Mouse (Mus musculus) MEL (cell line): Measurements from ENCODE around the gene Siae. TPM values are rescaled to one million over a fixed set of nuclear protein-coding genes. Genes with fewer than 3 reads are reported as not detected.
A peak's percentile ranks its signal among the peaks of the same experiment; 100 is the strongest.

Source experiments
- DNase-seq: peaks from one replicate; pipeline ENCODE4 v3.0.0; 2011; ENCODE audit warnings: low read depth, low spot score
- H3K27ac ChIP-seq: 2 replicates; pipeline ENCODE4 v1.5.1; 2012; ENCODE audit warnings: low read depth, mild to moderate bottlenecking, control low read depth, low read length, moderate library complexity; ENCODE audit not compliant: control insufficient read depth
- H3K27me3 ChIP-seq, 2 experiments: fragments of 150-350 bp in 1 of 2; sonication (generic) in 1 of 2; 2 replicates each; pipeline ENCODE4 v1.6.1; 2012; ENCODE audit warnings: low read length in 2 of 2, mild to moderate bottlenecking in 2 of 2, improper control_type of control experiment in 1 of 2, moderate library complexity in 1 of 2; ENCODE audit not compliant: insufficient read depth in 2 of 2, control insufficient read depth in 1 of 2
- H3K36me3 ChIP-seq, 2 experiments: 2 replicates each; pipeline ENCODE4 v1.6.1; 2012 to 2014; ENCODE audit warnings: low read length in 2 of 2, improper control_type of control experiment in 1 of 2, inconsistent platforms in 1 of 2, mild to moderate bottlenecking in 1 of 2; ENCODE audit not compliant: insufficient read depth in 2 of 2, control insufficient read depth in 1 of 2
- H3K4me1 ChIP-seq, 2 experiments: fragments of 150-350 bp in 1 of 2; sonication (generic) in 1 of 2; 2 replicates each; pipeline ENCODE4 v1.6.1; 2012; ENCODE audit warnings: low read length in 2 of 2, improper control_type of control experiment in 1 of 2, mild to moderate bottlenecking in 1 of 2; ENCODE audit not compliant: insufficient read depth in 2 of 2, control insufficient read depth in 1 of 2
- H3K4me3 ChIP-seq, 2 experiments: fragments of 150-350 bp in 1 of 2; sonication (generic) in 1 of 2; 2 replicates each; pipeline ENCODE4 v1.5.1; 2012; ENCODE audit warnings: low read depth in 2 of 2, low read length in 2 of 2, mild to moderate bottlenecking in 2 of 2, moderate library complexity in 2 of 2, control low read depth in 1 of 2, improper control_type of control experiment in 1 of 2; ENCODE audit not compliant: control insufficient read depth in 1 of 2, insufficient read depth in 1 of 2
- H3K79me2 ChIP-seq: 2 replicates; pipeline ENCODE4 v1.6.1; 2012; ENCODE audit warnings: mild to moderate bottlenecking, low read length, moderate library complexity; ENCODE audit not compliant: control insufficient read depth, poor library complexity, insufficient read depth
- H3K9ac ChIP-seq: 2 replicates; pipeline ENCODE4 v1.6.1; 2012; ENCODE audit warnings: low read depth, mild to moderate bottlenecking, control low read depth, low read length, moderate library complexity; ENCODE audit not compliant: control insufficient read depth, poor library complexity, severe bottlenecking
- H3K9me3 ChIP-seq: fragments of 150-350 bp; sonication (generic); replicated peaks from 2 replicates; pipeline ENCODE4 v1.6.1; 2012; ENCODE audit warnings: mild to moderate bottlenecking, low read length, improper control_type of control experiment, moderate library complexity; ENCODE audit not compliant: insufficient read depth
- BHLHE40 ChIP-seq: IDR thresholded peaks from 2 replicates; pipeline ENCODE4 v1.6.1; 2012; ENCODE audit warnings: low read depth, mild to moderate bottlenecking, inconsistent platforms, low read length, improper control_type of control experiment, borderline replicate concordance
- CHD1 ChIP-seq: IDR thresholded peaks from 2 replicates; pipeline ENCODE4 v1.6.1; 2012; ENCODE audit warnings: low read depth, mild to moderate bottlenecking, inconsistent platforms, low read length, improper control_type of control experiment
- CTCF ChIP-seq, 3 experiments: IDR thresholded peaks in 2 of 3; conservative IDR thresholded peaks in 1 of 3; 2 replicates each; pipeline ENCODE4 v1.5.1; 2011 to 2012; ENCODE audit warnings: low read length in 3 of 3, low read depth in 2 of 3, mild to moderate bottlenecking in 2 of 3, improper control_type of control experiment in 1 of 3, inconsistent platforms in 1 of 3, mixed read lengths in 1 of 3, moderate library complexity in 1 of 3; ENCODE audit not compliant: control insufficient read depth in 1 of 3, insufficient read depth in 1 of 3, poor library complexity in 1 of 3, severe bottlenecking in 1 of 3
- E2F4 ChIP-seq: IDR thresholded peaks from 2 replicates; pipeline ENCODE4 v1.6.1; 2011; ENCODE audit warnings: low read depth, low read length, improper control_type of control experiment, borderline replicate concordance
- ELF1 ChIP-seq: IDR thresholded peaks from 2 replicates; pipeline ENCODE4 v1.6.1; 2014; ENCODE audit warnings: low read depth, mild to moderate bottlenecking, inconsistent platforms, low read length, improper control_type of control experiment, moderate library complexity
- EP300 ChIP-seq, 2 experiments: IDR thresholded peaks; 2 replicates each; pipeline ENCODE4 v1.6.1; 2011; ENCODE audit warnings: improper control_type of control experiment in 2 of 2, low read length in 2 of 2, low read depth in 1 of 2, mild to moderate bottlenecking in 1 of 2
- ETS1 ChIP-seq: IDR thresholded peaks from 2 replicates; pipeline ENCODE4 v1.6.1; 2012; ENCODE audit warnings: low read depth, mild to moderate bottlenecking, inconsistent platforms, low read length, improper control_type of control experiment, moderate library complexity
- GABPA ChIP-seq: IDR thresholded peaks from 2 replicates; pipeline ENCODE4 v1.6.1; 2012; ENCODE audit warnings: low read depth, mild to moderate bottlenecking, inconsistent platforms, low read length, improper control_type of control experiment, moderate library complexity
- GATA1 ChIP-seq: IDR thresholded peaks from 2 replicates; pipeline ENCODE4 v1.6.1; 2011; ENCODE audit warnings: low read depth, low read length, improper control_type of control experiment
- HCFC1 ChIP-seq: IDR thresholded peaks from 2 replicates; pipeline ENCODE4 v1.6.1; 2012; ENCODE audit warnings: low read depth, mild to moderate bottlenecking, inconsistent platforms, low read length, improper control_type of control experiment, moderate library complexity
- JUND ChIP-seq: IDR thresholded peaks from 2 replicates; pipeline ENCODE4 v1.6.1; 2011; ENCODE audit warnings: low read depth, mild to moderate bottlenecking, improper control_type of control experiment, low read length
- KAT2A ChIP-seq: conservative IDR thresholded peaks from 2 replicates; pipeline ENCODE4 v1.6.1; 2012; ENCODE audit warnings: low read depth, low read length, improper control_type of control experiment, inconsistent platforms
- MAFK ChIP-seq: IDR thresholded peaks from 2 replicates; pipeline ENCODE4 v1.6.1; 2011; ENCODE audit warnings: low read depth, mild to moderate bottlenecking, low read length, improper control_type of control experiment, borderline replicate concordance
- MAX ChIP-seq: IDR thresholded peaks from 2 replicates; pipeline ENCODE4 v1.6.1; 2011; ENCODE audit warnings: low read length, improper control_type of control experiment
- MAZ ChIP-seq: IDR thresholded peaks from 2 replicates; pipeline ENCODE4 v1.6.1; 2012; ENCODE audit warnings: low read depth, mild to moderate bottlenecking, inconsistent platforms, low read length, improper control_type of control experiment
- MEF2A ChIP-seq: IDR thresholded peaks from 2 replicates; pipeline ENCODE4 v1.6.1; 2014; ENCODE audit warnings: low read depth, mild to moderate bottlenecking, inconsistent platforms, low read length, improper control_type of control experiment; ENCODE audit not compliant: poor library complexity, insufficient replicate concordance, severe bottlenecking; ENCODE audit errors: extremely low read depth
- MXI1 ChIP-seq: IDR thresholded peaks from 2 replicates; pipeline ENCODE4 v1.6.1; 2011; ENCODE audit warnings: mild to moderate bottlenecking, low read depth, low read length, improper control_type of control experiment
- MYB ChIP-seq: IDR thresholded peaks from 2 replicates; pipeline ENCODE4 v1.6.1; 2011; ENCODE audit warnings: mild to moderate bottlenecking, low read depth, low read length, improper control_type of control experiment
- MYC ChIP-seq: IDR thresholded peaks from 2 replicates; pipeline ENCODE4 v1.6.1; 2011; ENCODE audit warnings: low read depth, mild to moderate bottlenecking, low read length, improper control_type of control experiment, moderate library complexity
- NRF1 ChIP-seq: IDR thresholded peaks from 2 replicates; pipeline ENCODE4 v1.6.1; 2014; ENCODE audit warnings: low read depth, mild to moderate bottlenecking, inconsistent platforms, low read length, improper control_type of control experiment, moderate library complexity; ENCODE audit not compliant: poor library complexity, insufficient read depth, severe bottlenecking
- POLR2A ChIP-seq, 2 experiments: IDR thresholded peaks; 2 replicates each; pipeline ENCODE4 v1.6.1; 2011 to 2012; ENCODE audit warnings: low read length in 2 of 2, mild to moderate bottlenecking in 2 of 2, control low read depth in 1 of 2, improper control_type of control experiment in 1 of 2, low read depth in 1 of 2, moderate library complexity in 1 of 2; ENCODE audit not compliant: control insufficient read depth in 1 of 2, insufficient read depth in 1 of 2, poor library complexity in 1 of 2
- POLR2AphosphoS2 ChIP-seq: IDR thresholded peaks from 2 replicates; pipeline ENCODE4 v1.6.1; 2011; ENCODE audit warnings: low read length, improper control_type of control experiment
- POLR2AphosphoS5 ChIP-seq: IDR thresholded peaks from 2 replicates; pipeline ENCODE4 v1.6.1; 2012; ENCODE audit warnings: low read depth, borderline replicate concordance, mild to moderate bottlenecking, inconsistent platforms, low read length, moderate library complexity, mixed read lengths
- RAD21 ChIP-seq: IDR thresholded peaks from 2 replicates; pipeline ENCODE4 v1.6.1; 2011; ENCODE audit warnings: mild to moderate bottlenecking, low read depth, low read length, improper control_type of control experiment
- RCOR1 ChIP-seq: IDR thresholded peaks from 2 replicates; pipeline ENCODE4 v1.6.1; 2012; ENCODE audit warnings: low read depth, mild to moderate bottlenecking, inconsistent platforms, low read length, improper control_type of control experiment
- SIN3A ChIP-seq: IDR thresholded peaks from 2 replicates; pipeline ENCODE4 v1.6.1; 2012; ENCODE audit warnings: low read length, improper control_type of control experiment, inconsistent platforms
- SMC3 ChIP-seq: IDR thresholded peaks from 2 replicates; pipeline ENCODE4 v1.6.1; 2011; ENCODE audit warnings: low read depth, low read length, improper control_type of control experiment
- TAL1 ChIP-seq: IDR thresholded peaks from 2 replicates; pipeline ENCODE4 v1.6.1; 2012; ENCODE audit warnings: mild to moderate bottlenecking, inconsistent platforms, low read length, moderate library complexity, mixed read lengths
- TBP ChIP-seq: IDR thresholded peaks from 2 replicates; pipeline ENCODE4 v1.8.0; 2011; ENCODE audit warnings: low read depth, low read length, improper control_type of control experiment
- TCF12 ChIP-seq: IDR thresholded peaks from 2 replicates; pipeline ENCODE4 v1.6.1; 2014; ENCODE audit warnings: low read depth, mild to moderate bottlenecking, inconsistent platforms, low read length, improper control_type of control experiment, moderate library complexity
- UBTF ChIP-seq: IDR thresholded peaks from 2 replicates; pipeline ENCODE4 v1.6.1; 2012; ENCODE audit warnings: low read depth, mild to moderate bottlenecking, inconsistent platforms, low read length, improper control_type of control experiment, moderate library complexity, borderline replicate concordance; ENCODE audit not compliant: insufficient read depth
- USF1 ChIP-seq: IDR thresholded peaks from 2 replicates; pipeline ENCODE4 v1.6.1; 2014; ENCODE audit warnings: low read depth, mild to moderate bottlenecking, inconsistent platforms, low read length, improper control_type of control experiment, moderate library complexity
- USF2 ChIP-seq, 2 experiments: IDR thresholded peaks; 2 replicates each; pipeline ENCODE4 v1.6.1; 2011 to 2012; ENCODE audit warnings: improper control_type of control experiment in 2 of 2, low read length in 2 of 2, borderline replicate concordance in 1 of 2, inconsistent platforms in 1 of 2, low read depth in 1 of 2, mild to moderate bottlenecking in 1 of 2; ENCODE audit not compliant: insufficient read depth in 1 of 2
- ZC3H11A ChIP-seq: IDR thresholded peaks from 2 replicates; pipeline ENCODE4 v1.6.1; 2012; ENCODE audit warnings: low read depth, mild to moderate bottlenecking, inconsistent platforms, low read length, improper control_type of control experiment
- ZKSCAN1 ChIP-seq: IDR thresholded peaks from 2 replicates; pipeline ENCODE4 v1.6.1; 2012; ENCODE audit warnings: low read depth, mild to moderate bottlenecking, inconsistent platforms, low read length, improper control_type of control experiment, moderate library complexity
- ZMIZ1 ChIP-seq: IDR thresholded peaks from 2 replicates; pipeline ENCODE4 v1.6.1; 2012; ENCODE audit warnings: low read depth, mild to moderate bottlenecking, inconsistent platforms, low read length, improper control_type of control experiment, moderate library complexity
- polyA plus RNA-seq, 2 experiments: library from polyadenylated mRNA; stranded (reverse) in 1 of 2; unstranded in 1 of 2; fragments of >175 nt in 1 of 2; fragments of >200 nt in 1 of 2; gene quantifications; 2 replicates each; pipeline versions ENCODE4 v1.2.1 to v1.2.4; 2012; ENCODE audit warnings: low replicate concordance in 2 of 2, low read depth in 1 of 2; ENCODE audit not compliant: insufficient read length in 2 of 2, insufficient read depth in 1 of 2, missing spikeins in 1 of 2
- total RNA-seq: library from RNA; depleted of rRNA; stranded (reverse); fragments of 300-350 nt; gene quantifications from 2 replicates; pipeline ENCODE4 v1.2.3, GENCODE M21; 2012

The Siae gene
- total and polyA plus RNA-seq, 3 experiments = 4.9 to 9.2 TPM; not detected in 1

DNA sequence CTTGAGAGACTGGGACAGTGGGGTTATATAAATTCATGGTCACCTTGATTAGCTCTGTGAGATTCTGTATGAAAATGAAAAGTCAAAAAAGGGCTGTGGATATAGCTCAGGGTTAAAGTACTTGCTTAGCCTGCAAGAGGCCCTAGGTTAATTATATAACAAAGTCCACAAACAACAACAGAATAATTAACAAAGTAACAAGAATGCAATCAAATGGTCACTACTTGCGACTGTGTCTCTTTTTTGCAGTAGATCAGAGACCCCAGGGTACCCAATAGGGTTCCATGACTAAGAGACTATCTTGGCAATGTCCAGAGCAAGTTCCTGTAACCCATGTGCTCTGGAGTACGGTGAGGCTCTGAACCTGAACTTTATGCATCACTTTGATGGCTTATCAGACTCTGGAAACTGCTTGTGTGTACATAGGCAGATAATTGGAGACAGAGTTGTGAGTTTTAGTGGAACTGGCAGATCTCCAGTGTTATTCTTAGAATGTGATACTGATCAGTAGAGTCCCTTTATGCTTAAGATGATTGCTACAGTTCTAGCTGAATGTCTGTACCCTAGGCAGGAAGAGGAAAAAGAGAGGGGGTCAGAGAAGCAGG, 13.8 kb downstream of the Siae start:
- peaks cover 50 to 62% of the 10 kb centered on the region in 2 experiments for H3K4me1 ChIP-seq
- H3K9me3 ChIP-seq = no peaks in the 10 kb centered on the region
- H3K27ac ChIP-seq = peak overlapping the region; percentile 40
- no peaks in the 10 kb centered on the region for H3K27me3 ChIP-seq
- H3K79me2 ChIP-seq = no peaks in the 10 kb centered on the region
- peaks cover 0 to 72% of the 10 kb centered on the region in 2 experiments; a peak in 2 of 4 replicates for H3K36me3 ChIP-seq
- peak; percentile 59 for DNase-seq
- H3K4me3 ChIP-seq = no peak overlapping the region
- peak overlapping the region; percentile 67; the same call in 1 of the 2 replicates for H3K9ac ChIP-seq
- no peak for TF ChIP-seq SMC3
- TF ChIP-seq MXI1 = no peak; the same call in 1 of the 2 replicates
- TF ChIP-seq RAD21 = no peak
- 0 out of 2 replicates have a peak, but pooled peaks have one; percentile 28 for TF ChIP-seq RCOR1
- no peak for TF ChIP-seq ZC3H11A
- peak; percentile 35; the same call in 1 of the 2 replicates for TF ChIP-seq BHLHE40
- no peak for TF ChIP-seq CTCF (IDR thresholded peaks at IDR 0.05 in 2 of 3, conservative IDR thresholded peaks at IDR 0.05 in 1 of 3; ENCODE audit: control insufficient read depth in 1 of 3, insufficient read depth in 1 of 3, low read depth in 2 of 3, low read length in 3 of 3, poor library complexity in 1 of 3, severe bottlenecking in 1 of 3)
- TF ChIP-seq MYB = no peak
- no peak for TF ChIP-seq CHD1
- TF ChIP-seq GABPA = no peak
- no peak for TF ChIP-seq POLR2A (IDR thresholded peaks at IDR 0.05; ENCODE audit: control insufficient read depth in 1 of 2, insufficient read depth in 1 of 2, low read depth in 1 of 2, low read length in 2 of 2, poor library complexity in 1 of 2)
- peak; percentile 79 for TF ChIP-seq TCF12
- TF ChIP-seq MAZ = no peak
- TF ChIP-seq MAX = peak; percentile 69
- TF ChIP-seq TBP = no peak
- no peak for TF ChIP-seq JUND
- TF ChIP-seq TAL1 = no peak
- TF ChIP-seq ZMIZ1 = no peak
- TF ChIP-seq EP300 (IDR thresholded peaks at IDR 0.05; ENCODE audit: low read depth in 1 of 2, low read length in 2 of 2) = peak; percentile 69 to 71; a peak in 3 of 4 replicates
- no peak for TF ChIP-seq KAT2A
- TF ChIP-seq NRF1 = no peak
- TF ChIP-seq MAFK = no peak
- no peak for TF ChIP-seq E2F4
- no peak for TF ChIP-seq USF2 (IDR thresholded peaks at IDR 0.05; ENCODE audit: borderline replicate concordance in 1 of 2, insufficient read depth in 1 of 2, low read depth in 1 of 2, low read length in 2 of 2)
- TF ChIP-seq ELF1 = no peak
- TF ChIP-seq POLR2AphosphoS2 = no peak
- no peak for TF ChIP-seq HCFC1
- TF ChIP-seq MYC = peak; percentile 73; the same call in 1 of the 2 replicates
- TF ChIP-seq UBTF = no peak
- no peak for TF ChIP-seq USF1
- peak; percentile 86; the same call in 1 of the 2 replicates for TF ChIP-seq MEF2A
- TF ChIP-seq GATA1 = peak; percentile 85
- TF ChIP-seq SIN3A = peak; percentile 43
- TF ChIP-seq POLR2AphosphoS5 = no peak
- TF ChIP-seq ETS1 = peak; percentile 84
- TF ChIP-seq ZKSCAN1 = no peak
